In genomic region chr17:56409759-56410158, GRCm38 (mm10) we compare ENCODE assay signal across 9 mouse cellular contexts.
DNase-seq lines count a peak whose midpoint lies in the region; ATAC-seq and TF ChIP-seq lines count a peak whose summit lies in the region.
"Had no signal": no experiment of that assay in that cellular context is flagged by ENCODE, and none has a peak within 500 bp of the region (broad histone marks: within the 10 kb centered on the region; RNA-seq: fewer than 3 reads in every experiment).

No protein-coding gene starts in this region.

- no peaks in the 10 kb centered on the region for H3K27me3 ChIP-seq in heart, embryonic 15.5 days
- H3K27me3 ChIP-seq in forebrain, postnatal 0 days (ENCODE audit: insufficient read depth, low read length), result no peaks in the 10 kb centered on the region
- H3K27me3 ChIP-seq in midbrain, embryonic 10.5 days (ENCODE audit: low read depth, poor library complexity, severe bottlenecking), result no peaks in the 10 kb centered on the region

- no peak overlapping the region for H3K27ac ChIP-seq in heart, embryonic 15.5 days
- peak overlapping the region; percentile 54 for H3K27ac ChIP-seq in forebrain, postnatal 0 days (ENCODE audit: low read depth, low read length)
- peak overlapping the region; percentile 49; the same call in 1 of the 2 replicates for H3K27ac ChIP-seq in midbrain, embryonic 10.5 days (replicated peaks)

- H3K4me1 ChIP-seq in heart, embryonic 15.5 days (replicated peaks), result peaks cover 34% of the 10 kb centered on the region
- peaks cover 5% of the 10 kb centered on the region; the same call in 1 of the 2 replicates for H3K4me1 ChIP-seq in forebrain, postnatal 0 days (ENCODE audit: insufficient read depth)
- peaks cover 32% of the 10 kb centered on the region for H3K4me1 ChIP-seq in midbrain, embryonic 10.5 days

- no peak for DNase-seq in heart, adult 18-20 months
- peak; percentile 12 for DNase-seq in adipocyte (ENCODE audit: low spot score)
- no peak for DNase-seq in forebrain, postnatal 0 days
- DNase-seq in midbrain, embryonic 10.5 days (ENCODE audit: low spot score), result no peak
- DNase-seq in right cerebral cortex, adult 2 months (ENCODE audit: low spot score in 2 of 2), result no peak
- DNase-seq in Muller cell, postnatal 12 days (ENCODE audit: inconsistent ontology term), result no peak
- DNase-seq: gastrocnemius, postnatal 25 days had no signal

- H3K9me3 ChIP-seq in heart, embryonic 15.5 days (replicated peaks), result no peaks in the 10 kb centered on the region
- H3K9me3 ChIP-seq in forebrain, postnatal 0 days (ENCODE audit: low read length), result no peaks in the 10 kb centered on the region
- H3K9me3 ChIP-seq in midbrain, embryonic 10.5 days (replicated peaks), result no peaks in the 10 kb centered on the region

- H3K4me2 ChIP-seq in heart, embryonic 15.5 days, result no peak overlapping the region
- H3K4me2 ChIP-seq in forebrain, postnatal 0 days (ENCODE audit: low read depth), result no peak overlapping the region

- no peak for ATAC-seq in heart, embryonic 15.5 days (replicated peaks; ENCODE audit: insufficient number of reproducible peaks, insufficient read depth, low FRiP score, low read depth)
- no peak for ATAC-seq in forebrain, postnatal 0 days
- ATAC-seq in inflammation-experienced regulatory T-cells, adult 6 months, result no peak

- H3K9ac ChIP-seq in heart, embryonic 15.5 days, result 0 out of 2 replicates have a peak overlapping the region, but pooled peaks have one; percentile 4
- no peak overlapping the region; the same call in 1 of the 2 replicates for H3K9ac ChIP-seq in forebrain, postnatal 0 days

- no peak for TF ChIP-seq CTCF in forebrain, postnatal 0 days (IDR thresholded peaks at IDR 0.05; ENCODE audit: low read depth)

- peaks cover 37% of the 10 kb centered on the region for H3K36me3 ChIP-seq in heart, embryonic 15.5 days
- peaks cover 46% of the 10 kb centered on the region for H3K36me3 ChIP-seq in forebrain, postnatal 0 days (ENCODE audit: insufficient read depth)
- H3K36me3 ChIP-seq in midbrain, embryonic 10.5 days, result peaks cover 68% of the 10 kb centered on the region

- no peak overlapping the region for H3K4me3 ChIP-seq in heart, embryonic 15.5 days
- H3K4me3 ChIP-seq in forebrain, postnatal 0 days (ENCODE audit: low read depth, low read length), result no peak overlapping the region
- no peak overlapping the region for H3K4me3 ChIP-seq in midbrain, embryonic 10.5 days

- WGBS in heart, embryonic 15.5 days, result 35% methylated on average over 8 of the region's 8 CpGs
- WGBS in forebrain, postnatal 0 days, result 32% methylated on average over 8 of the region's 8 CpGs
- WGBS in midbrain, embryonic 10.5 days, result 39% methylated on average over 8 of the region's 8 CpGs
